Mouse (Mus musculus) C2C12 (cell line): ENCODE results near the gene Gpr182.

Experiments
- CEBPB ChIP-seq: IDR thresholded peaks from one replicate; pipeline ENCODE4 v1.6.1; 2011; ENCODE audit warnings: low read depth, mild to moderate bottlenecking, control low read depth, moderate library complexity
- CTCF ChIP-seq: IDR thresholded peaks from one replicate; pipeline ENCODE4 v1.5.1; 2011; ENCODE audit not compliant: control insufficient read depth, insufficient read depth, insufficient read length
- FOSL1 ChIP-seq: IDR thresholded peaks from one replicate; pipeline ENCODE4 v1.8.0; 2011; ENCODE audit warnings: mild to moderate bottlenecking, low read length; ENCODE audit not compliant: poor library complexity, insufficient read depth, severe bottlenecking
- MAX ChIP-seq: IDR thresholded peaks from one replicate; pipeline ENCODE4 v1.6.1; 2011; ENCODE audit warnings: mild to moderate bottlenecking, control low read depth
- MYOD1 ChIP-seq: IDR thresholded peaks from one replicate; pipeline ENCODE4 v1.6.1; 2011; ENCODE audit warnings: low read depth; ENCODE audit not compliant: control insufficient read depth, insufficient read length
- USF1 ChIP-seq: IDR thresholded peaks from one replicate; pipeline ENCODE4 v1.6.1; 2011; ENCODE audit warnings: low read depth, mild to moderate bottlenecking, control low read depth, moderate library complexity

- no peak for TF ChIP-seq FOSL1
- no peak for TF ChIP-seq CTCF
- TF ChIP-seq CEBPB = no peak
- TF ChIP-seq MAX = no peak
- no peak for TF ChIP-seq MYOD1
- TF ChIP-seq USF1 = no peak
Observed at GRCm38 (mm10) chr10:127712736-127713135, 38.8 kb downstream of the Gpr182 start.
